Mouse (Mus musculus): ENCODE measurements around the gene Vwf. TPM values are rescaled to one million over a fixed set of nuclear protein-coding genes. Genes with fewer than 3 reads are reported as not detected.

Vwf gene
- polyA plus RNA-seq, 1 experiment: 1.2 TPM

- H3K4me2 ChIP-seq (ENCODE audit: low read depth): no peak overlapping the region
- no peaks in the 10 kb centered on the region for H3K27me3 ChIP-seq (ENCODE audit: control insufficient read depth, insufficient read depth, insufficient read length)
- H3K79me2 ChIP-seq (ENCODE audit: control insufficient read depth, insufficient read depth): no peaks in the 10 kb centered on the region
- H3K4me3 ChIP-seq: no peak overlapping the region
- TF ChIP-seq USF1 (IDR thresholded peaks at IDR 0.05; ENCODE audit: low read depth) (no peak), E2F4 (IDR thresholded peaks at IDR 0.05; ENCODE audit: insufficient read depth) (no peak), REST (IDR thresholded peaks at IDR 0.05; ENCODE audit: insufficient read depth, insufficient read length) (no peak), TCF12 (IDR thresholded peaks at IDR 0.05; ENCODE audit: insufficient read depth, poor library complexity, severe bottlenecking) (no peak), TCF3 (IDR thresholded peaks at IDR 0.05; ENCODE audit: insufficient read length, low read depth) (no peak)
- no peaks in the 10 kb centered on the region for H3K36me3 ChIP-seq (ENCODE audit: control insufficient read depth, insufficient read depth)
- no peak overlapping the region for H3ac ChIP-seq (ENCODE audit: control insufficient read depth, insufficient read length)
These were observed 24.9 kb upstream of the Vwf start for GRCm38 (mm10) chr6:125521558-125522193.

- TF ChIP-seq TCF12 (IDR thresholded peaks at IDR 0.05; ENCODE audit: insufficient read depth, poor library complexity, severe bottlenecking) (no peak), POLR2AphosphoS2 (IDR thresholded peaks at IDR 0.05; ENCODE audit: insufficient read length, low read depth) (no peak), USF1 (IDR thresholded peaks at IDR 0.05; ENCODE audit: low read depth) (no peak), TCF3 (IDR thresholded peaks at IDR 0.05; ENCODE audit: insufficient read length, low read depth) (no peak), REST (IDR thresholded peaks at IDR 0.05; ENCODE audit: insufficient read depth, insufficient read length) (no peak), MYOD1 (IDR thresholded peaks at IDR 0.05; ENCODE audit: control insufficient read depth in 1 of 3, insufficient read length in 2 of 3, low read depth in 2 of 3) (no peak)
- H3ac ChIP-seq (ENCODE audit: control insufficient read depth, insufficient read length): no peak overlapping the region
- no peaks in the 10 kb centered on the region for H3K79me2 ChIP-seq (ENCODE audit: control insufficient read depth, insufficient read depth)
- no peaks in the 10 kb centered on the region for H3K36me3 ChIP-seq (ENCODE audit: control insufficient read depth, insufficient read depth)
- no peaks in the 10 kb centered on the region for H3K27me3 ChIP-seq (ENCODE audit: control insufficient read depth, insufficient read depth, insufficient read length)
- no peak overlapping the region for H3K4me3 ChIP-seq
- H3K4me2 ChIP-seq (ENCODE audit: low read depth): no peak overlapping the region
These were observed 22.5 kb upstream of the Vwf start for GRCm38 (mm10) chr6:125524027-125524426.

DNA sequence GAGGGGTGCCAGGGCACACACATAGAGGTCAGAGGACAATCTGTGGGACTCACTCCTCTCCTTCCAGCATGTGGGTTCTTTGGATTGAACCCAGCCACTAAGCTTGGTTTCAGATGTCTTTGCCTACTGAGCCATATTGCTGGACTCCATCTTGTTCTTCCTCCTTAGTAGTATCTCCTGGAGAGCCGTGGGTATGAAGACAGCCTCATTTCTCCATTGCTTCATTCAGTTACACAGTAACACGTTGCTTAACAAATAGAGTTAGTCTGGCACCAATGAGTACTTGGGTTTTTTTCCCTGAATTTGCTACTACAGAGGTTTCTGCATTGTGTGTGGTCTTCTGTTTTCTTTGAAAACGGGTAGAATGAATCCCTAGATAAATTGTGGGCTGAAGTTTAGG is 20.5 kb upstream of the Vwf start:
- Histone ChIP-seq H3K4me3 (no peak overlapping the region), H3ac (ENCODE audit: control insufficient read depth, insufficient read length) (no peak overlapping the region), H3K27me3 (ENCODE audit: control insufficient read depth, insufficient read depth, insufficient read length) (no peaks in the 10 kb centered on the region), H3K36me3 (ENCODE audit: control insufficient read depth, insufficient read depth) (no peaks in the 10 kb centered on the region), H3K4me2 (ENCODE audit: low read depth) (no peak overlapping the region), H3K79me2 (ENCODE audit: control insufficient read depth, insufficient read depth) (no peaks in the 10 kb centered on the region)
- TF ChIP-seq SRF (IDR thresholded peaks at IDR 0.05; ENCODE audit: control insufficient read depth, insufficient read length, low read depth) (no peak), POLR2AphosphoS2 (IDR thresholded peaks at IDR 0.05; ENCODE audit: insufficient read length, low read depth) (no peak), MAX (IDR thresholded peaks at IDR 0.05; ENCODE audit: low read depth) (no peak), CEBPB (IDR thresholded peaks at IDR 0.05; ENCODE audit: insufficient read depth, poor library complexity, severe bottlenecking) (no peak), USF1 (IDR thresholded peaks at IDR 0.05; ENCODE audit: low read depth) (no peak), TCF12 (IDR thresholded peaks at IDR 0.05; ENCODE audit: insufficient read depth, poor library complexity, severe bottlenecking) (no peak), MYOG (IDR thresholded peaks at IDR 0.05; ENCODE audit: control insufficient read depth in 1 of 3, insufficient read depth in 1 of 3, insufficient read length in 2 of 3, low read depth in 2 of 3) (no peak), REST (IDR thresholded peaks at IDR 0.05; ENCODE audit: insufficient read depth, insufficient read length) (no peak), POLR2A (IDR thresholded peaks at IDR 0.05; ENCODE audit: insufficient read length, low read depth) (no peak), TCF3 (IDR thresholded peaks at IDR 0.05; ENCODE audit: insufficient read length, low read depth) (no peak), MYOD1 (IDR thresholded peaks at IDR 0.05; ENCODE audit: control insufficient read depth in 1 of 3, insufficient read length in 2 of 3, low read depth in 2 of 3) (no peak), E2F4 (IDR thresholded peaks at IDR 0.05; ENCODE audit: insufficient read depth) (no peak)

DNA sequence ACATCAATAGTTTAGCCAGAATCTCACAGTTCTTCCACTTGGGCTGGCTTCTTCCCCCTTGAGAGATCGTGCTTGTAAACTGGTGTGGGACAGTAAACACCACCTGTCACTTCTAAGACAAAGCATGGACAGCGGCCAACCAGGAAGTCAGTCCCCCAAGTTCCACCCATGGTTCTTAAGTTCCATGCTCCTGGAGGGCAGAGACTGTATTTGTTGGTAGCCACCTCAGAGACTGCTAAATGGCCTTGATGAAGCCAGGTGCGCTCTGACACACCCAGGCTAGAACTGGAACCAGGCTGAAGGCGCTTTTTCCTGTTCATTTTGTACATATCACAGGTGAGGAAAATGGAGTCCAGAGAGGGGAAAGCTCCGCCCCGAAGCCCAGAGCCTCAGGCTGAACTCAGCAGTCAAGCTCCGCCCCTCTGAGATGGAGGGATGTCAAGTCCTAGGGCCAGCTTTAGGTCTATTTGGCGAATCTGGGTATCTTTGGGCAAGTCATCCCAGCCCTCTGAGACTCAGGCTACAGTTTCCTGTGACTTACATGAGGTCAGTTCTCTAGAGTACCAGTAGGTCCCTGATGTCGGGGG is 17.9 kb upstream of the Vwf start:
- H3K36me3 ChIP-seq (ENCODE audit: control insufficient read depth, insufficient read depth): no peaks in the 10 kb centered on the region
- H3K4me3 ChIP-seq: no peak overlapping the region
- no peak overlapping the region for H3ac ChIP-seq (ENCODE audit: control insufficient read depth, insufficient read length)
- no peak overlapping the region for H3K4me2 ChIP-seq (ENCODE audit: low read depth)
- no peaks in the 10 kb centered on the region for H3K27me3 ChIP-seq (ENCODE audit: control insufficient read depth, insufficient read depth, insufficient read length)
- TF ChIP-seq MYOD1 (IDR thresholded peaks at IDR 0.05; ENCODE audit: control insufficient read depth in 1 of 3, insufficient read length in 2 of 3, low read depth in 2 of 3) (peak in 1 of 3 experiments; percentile 6), TCF3 (IDR thresholded peaks at IDR 0.05; ENCODE audit: insufficient read length, low read depth) (no peak)
- H3K79me2 ChIP-seq (ENCODE audit: control insufficient read depth, insufficient read depth): no peaks in the 10 kb centered on the region

DNA sequence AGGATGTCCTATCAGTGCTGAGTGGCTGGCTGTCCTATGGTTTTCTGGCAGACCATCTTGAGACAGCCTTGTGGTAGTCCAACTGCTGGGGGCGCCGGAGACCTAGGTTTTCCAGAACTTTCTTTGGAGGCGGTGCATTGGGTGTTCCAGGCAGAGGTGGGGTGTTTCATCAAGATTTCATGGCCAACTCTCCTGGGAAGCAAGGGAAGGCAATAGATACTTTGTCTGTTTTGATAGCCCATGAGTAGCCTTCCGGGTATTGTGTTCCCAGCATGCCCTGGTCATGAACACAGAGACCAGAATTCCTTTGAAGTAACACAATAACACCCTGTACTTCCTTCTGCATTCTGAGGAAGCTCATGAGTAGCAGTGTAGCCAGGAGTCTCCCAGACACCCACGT is 17.1 kb upstream of the Vwf start:
- no peaks in the 10 kb centered on the region for H3K36me3 ChIP-seq (ENCODE audit: control insufficient read depth, insufficient read depth)
- no peak overlapping the region for H3K4me2 ChIP-seq (ENCODE audit: low read depth)
- TF ChIP-seq TCF12 (IDR thresholded peaks at IDR 0.05; ENCODE audit: insufficient read depth, poor library complexity, severe bottlenecking) (no peak), MYOG (IDR thresholded peaks at IDR 0.05; ENCODE audit: control insufficient read depth in 1 of 3, insufficient read depth in 1 of 3, insufficient read length in 2 of 3, low read depth in 2 of 3) (no peak), USF1 (IDR thresholded peaks at IDR 0.05; ENCODE audit: low read depth) (no peak), MYOD1 (IDR thresholded peaks at IDR 0.05; ENCODE audit: control insufficient read depth in 1 of 3, insufficient read length in 2 of 3, low read depth in 2 of 3) (no peak), MAX (IDR thresholded peaks at IDR 0.05; ENCODE audit: low read depth) (no peak), TCF3 (IDR thresholded peaks at IDR 0.05; ENCODE audit: insufficient read length, low read depth) (no peak), REST (IDR thresholded peaks at IDR 0.05; ENCODE audit: insufficient read depth, insufficient read length) (no peak), POLR2AphosphoS2 (IDR thresholded peaks at IDR 0.05; ENCODE audit: insufficient read length, low read depth) (no peak), POLR2A (IDR thresholded peaks at IDR 0.05; ENCODE audit: insufficient read length, low read depth) (no peak), SRF (IDR thresholded peaks at IDR 0.05; ENCODE audit: control insufficient read depth, insufficient read length, low read depth) (no peak), CEBPB (IDR thresholded peaks at IDR 0.05; ENCODE audit: insufficient read depth, poor library complexity, severe bottlenecking) (no peak), E2F4 (IDR thresholded peaks at IDR 0.05; ENCODE audit: insufficient read depth) (no peak)
- no peaks in the 10 kb centered on the region for H3K79me2 ChIP-seq (ENCODE audit: control insufficient read depth, insufficient read depth)
- no peaks in the 10 kb centered on the region for H3K27me3 ChIP-seq (ENCODE audit: control insufficient read depth, insufficient read depth, insufficient read length)
- H3K4me3 ChIP-seq: no peak overlapping the region
- H3ac ChIP-seq (ENCODE audit: control insufficient read depth, insufficient read length): no peak overlapping the region

Measured in myocyte (in vitro differentiated cells).